Mouse (Mus musculus) myocyte (in vitro differentiated cells): Measurements from ENCODE around the gene Cldn4.

Experiments
- E2F4 ChIP-seq: IDR thresholded peaks from one replicate; pipeline ENCODE4 v1.6.1; 2011; ENCODE audit warnings: mild to moderate bottlenecking, control low read depth, moderate library complexity; ENCODE audit not compliant: insufficient read depth
- POLR2A ChIP-seq: IDR thresholded peaks from one replicate; pipeline ENCODE4 v1.6.1; 2011; ENCODE audit warnings: low read depth, mild to moderate bottlenecking, control low read depth, moderate library complexity; ENCODE audit not compliant: insufficient read length
- POLR2AphosphoS2 ChIP-seq: IDR thresholded peaks from one replicate; pipeline ENCODE4 v1.6.1; 2011; ENCODE audit warnings: low read depth, control low read depth; ENCODE audit not compliant: insufficient read length

- TF ChIP-seq POLR2A (no peak), E2F4 (no peak), POLR2AphosphoS2 (no peak)
These were observed 818 bp upstream of the Cldn4 start for GRCm38 (mm10) chr5:134947420-134948084.
